In the genomic region with DNA sequence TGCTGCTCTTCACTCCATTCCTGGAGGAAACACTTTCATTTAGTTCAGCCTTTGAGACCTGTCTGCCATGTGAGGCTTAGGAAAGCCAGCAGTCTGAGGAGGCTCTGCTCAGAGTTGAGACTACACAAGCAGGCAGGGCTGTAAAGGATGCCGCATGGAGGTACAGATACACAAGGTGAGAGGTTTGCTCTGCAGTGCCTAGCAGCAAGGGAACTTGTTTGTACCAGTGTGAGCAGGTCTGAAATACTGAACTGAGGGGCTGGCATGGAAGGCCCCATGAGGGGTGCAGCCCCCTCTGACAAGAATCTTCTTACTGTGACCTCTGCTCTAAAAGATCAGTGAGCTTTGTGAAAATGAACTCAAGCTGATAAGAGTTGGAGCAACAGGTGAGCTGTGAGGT, we compare ENCODE assay signal across 25 mouse cellular contexts. TPM values are rescaled to one million over a fixed set of nuclear protein-coding genes. Genes with fewer than 3 reads are reported as not detected.
A peak's percentile ranks its signal among the peaks of the same experiment; 100 is the strongest.
DNase-seq lines count a peak whose midpoint lies in the region; TF ChIP-seq lines count a peak whose summit lies in the region.
"Had no signal": no experiment of that assay in that cellular context is flagged by ENCODE, and none has a peak within 500 bp of the region (broad histone marks: within the 10 kb centered on the region; RNA-seq: fewer than 3 reads in every experiment).

No protein-coding gene starts in this region.

- H3K9me3 ChIP-seq in heart, embryonic 10.5 days = no peaks in the 10 kb centered on the region
- peaks cover 6% of the 10 kb centered on the region; the same call in 1 of the 2 replicates for H3K9me3 ChIP-seq in E14TG2a.4 (ENCODE audit: low read length)
- H3K9me3 ChIP-seq: embryonic facial prominence, embryonic 12.5 days; embryonic facial prominence, embryonic 15.5 days; forebrain, embryonic 15.5 days; heart, embryonic 13.5 days; hindbrain, embryonic 12.5 days; hindbrain, embryonic 15.5 days; intestine, embryonic 15.5 days had no signal

- H3K27me3 ChIP-seq in heart, embryonic 10.5 days (ENCODE audit: insufficient read depth, poor library complexity, severe bottlenecking) = no peaks in the 10 kb centered on the region
- no peaks in the 10 kb centered on the region for H3K27me3 ChIP-seq in heart, adult 2 months (ENCODE audit: control insufficient read depth, insufficient read depth, low read length)
- H3K27me3 ChIP-seq in E14TG2a.4 (ENCODE audit: insufficient read depth, low read length) = no peaks in the 10 kb centered on the region
- H3K27me3 ChIP-seq: CH12.LX; embryonic facial prominence, embryonic 12.5 days; embryonic facial prominence, embryonic 15.5 days; forebrain, embryonic 15.5 days; heart, embryonic 13.5 days; hindbrain, embryonic 12.5 days; hindbrain, embryonic 15.5 days; intestine, embryonic 15.5 days had no signal

- H3K36me3 ChIP-seq in heart, embryonic 10.5 days = peaks cover 60% of the 10 kb centered on the region
- H3K36me3 ChIP-seq in heart, adult 2 months (ENCODE audit: control insufficient read depth, insufficient read depth, low read length) = peaks cover 50% of the 10 kb centered on the region
- peaks cover 76% of the 10 kb centered on the region for H3K36me3 ChIP-seq in E14TG2a.4 (ENCODE audit: insufficient read depth, low read length)

- intact Hi-C loops in heart, adult 2 months (cut with DNase I) = no loop called here

- no peak for TF ChIP-seq CTCF in heart, adult 2 months (IDR thresholded peaks at IDR 0.05)
- TF ChIP-seq CTCF in E14TG2a.4 (conservative IDR thresholded peaks at IDR 0.05; ENCODE audit: low read length) = no peak

- no peak for DNase-seq in heart, embryonic 10.5 days (ENCODE audit: low spot score)
- DNase-seq in heart, adult 2 months = no peak
- DNase-seq in ES-CJ7 (ENCODE audit: low read depth, low spot score) = peak; percentile 79
- peak; percentile 58 for DNase-seq in ZHBTc4 (ENCODE audit: low read depth, low spot score)
- DNase-seq in thymus, postnatal 0 days (ENCODE audit: low spot score) = no peak
- DNase-seq in adrenal gland, adult 2 months = no peak
- DNase-seq: adrenal gland, postnatal 14 days; B cell, adult 2 months; cerebellum, adult 11 months; cerebellum, adult 2 months; cerebellum, adult 9-11 months; cerebellum, postnatal 25 days; gastrocnemius, postnatal 10 days; gastrocnemius, postnatal 36 days; heart, postnatal 14 days; kidney, adult 11 months had no signal

- WGBS in heart, embryonic 10.5 days = 94% methylated on average over 1 of the region's 1 CpGs
- WGBS in heart, adult 2 months = 95% methylated on average over 1 of the region's 1 CpGs

- TF ChIP-seq POLR2A in heart, adult 2 months (IDR thresholded peaks at IDR 0.05; ENCODE audit: insufficient read depth, low read depth, low read length) = no peak

- 0 out of 2 replicates have a peak overlapping the region, but pooled peaks have one; percentile 13 for H3K27ac ChIP-seq in heart, embryonic 10.5 days
- no peak overlapping the region for H3K27ac ChIP-seq in heart, adult 2 months
- H3K27ac ChIP-seq: embryonic facial prominence, embryonic 12.5 days; embryonic facial prominence, embryonic 15.5 days; forebrain, embryonic 15.5 days; heart, embryonic 13.5 days; hindbrain, embryonic 12.5 days; hindbrain, embryonic 15.5 days; intestine, embryonic 15.5 days had no signal

- peaks cover 9% of the 10 kb centered on the region for H3K79me2 ChIP-seq in heart, adult 2 months (replicated peaks; ENCODE audit: control insufficient read depth, insufficient read depth, low read length)

- peaks cover 30% of the 10 kb centered on the region for H3K4me1 ChIP-seq in heart, embryonic 10.5 days
- H3K4me1 ChIP-seq in heart, adult 2 months (ENCODE audit: control insufficient read depth, insufficient read depth, low read length) = peaks cover 6% of the 10 kb centered on the region
- H3K4me1 ChIP-seq in E14TG2a.4 (replicated peaks; ENCODE audit: low read depth, low read length) = peaks cover 86% of the 10 kb centered on the region

- TF ChIP-seq EP300 in heart, adult 2 months (IDR thresholded peaks at IDR 0.05; ENCODE audit: insufficient read depth, low read depth, low read length) = no peak

- H3K9ac ChIP-seq in heart, adult 2 months (ENCODE audit: low read depth, low read length) = no peak overlapping the region
- H3K9ac ChIP-seq: embryonic facial prominence, embryonic 12.5 days; embryonic facial prominence, embryonic 15.5 days; forebrain, embryonic 15.5 days; hindbrain, embryonic 12.5 days; hindbrain, embryonic 15.5 days; intestine, embryonic 15.5 days had no signal

- no peak overlapping the region for H3K4me3 ChIP-seq in heart, embryonic 10.5 days
- no peak overlapping the region for H3K4me3 ChIP-seq in heart, adult 2 months
- H3K4me3 ChIP-seq in E14TG2a.4 (replicated peaks; ENCODE audit: low read length) = peak overlapping the region; percentile 58
- H3K4me3 ChIP-seq: embryonic facial prominence, embryonic 12.5 days; embryonic facial prominence, embryonic 15.5 days; forebrain, embryonic 15.5 days; heart, embryonic 13.5 days; hindbrain, embryonic 12.5 days; hindbrain, embryonic 15.5 days; intestine, embryonic 15.5 days had no signal

RNA-seq across cellular contexts. Expression of gene Fbxo22, which starts 4.7 kb away (rescaled TPM):
- 69.3 and 70.6 TPM in 2 replicates for polyA plus RNA-seq in heart, embryonic 10.5 days (2016; fragmentation: Nextera tagmentation; extraction: Ambion mirVana)
- 10 to 100 TPM; 31.4 to 34.7 TPM for total RNA-seq in heart, adult 2 months (2021)
- polyA plus RNA-seq in heart, adult 2 months (2012; rRNA removed) = 12.9 and 20.7 TPM in 2 replicates
- polyA plus RNA-seq in thymus, postnatal 0 days (2015; fragmentation: Nextera tagmentation; extraction: Ambion mirVana) = 28.5 and 36.9 TPM in 2 replicates
- total RNA-seq in adrenal gland, adult 2 months (2021) = 10 to 100 TPM; 32.5 to 40.3 TPM
- polyA plus RNA-seq in adrenal gland, adult 2 months (2012; rRNA removed) = 6.4 and 7.5 TPM in 2 replicates

Comparison
In these comparisons a context has a peak if more than half of its experiments do, and no peak if none do; other contexts are left out.
1. DNase-seq: peak in ES-CJ7 (single experiment) and ZHBTc4 (single experiment); none in heart, embryonic 10.5 days (single experiment), heart, adult 2 months (0 of 2), thymus, postnatal 0 days (single experiment) and adrenal gland, adult 2 months (single experiment).